Mouse (Mus musculus) MEL-GATA-1-ER (cell line): ENCODE measurements around the gene Sfxn2.
A peak's percentile ranks its signal among the peaks of the same experiment; 100 is the strongest.

Source experiments
- DNase-seq: peaks from one replicate; pipeline ENCODE4 v3.0.0-alpha.2; 2012; ENCODE audit warnings: low read depth; ENCODE audit errors: extremely low read depth

Gene Sfxn2

DNA sequence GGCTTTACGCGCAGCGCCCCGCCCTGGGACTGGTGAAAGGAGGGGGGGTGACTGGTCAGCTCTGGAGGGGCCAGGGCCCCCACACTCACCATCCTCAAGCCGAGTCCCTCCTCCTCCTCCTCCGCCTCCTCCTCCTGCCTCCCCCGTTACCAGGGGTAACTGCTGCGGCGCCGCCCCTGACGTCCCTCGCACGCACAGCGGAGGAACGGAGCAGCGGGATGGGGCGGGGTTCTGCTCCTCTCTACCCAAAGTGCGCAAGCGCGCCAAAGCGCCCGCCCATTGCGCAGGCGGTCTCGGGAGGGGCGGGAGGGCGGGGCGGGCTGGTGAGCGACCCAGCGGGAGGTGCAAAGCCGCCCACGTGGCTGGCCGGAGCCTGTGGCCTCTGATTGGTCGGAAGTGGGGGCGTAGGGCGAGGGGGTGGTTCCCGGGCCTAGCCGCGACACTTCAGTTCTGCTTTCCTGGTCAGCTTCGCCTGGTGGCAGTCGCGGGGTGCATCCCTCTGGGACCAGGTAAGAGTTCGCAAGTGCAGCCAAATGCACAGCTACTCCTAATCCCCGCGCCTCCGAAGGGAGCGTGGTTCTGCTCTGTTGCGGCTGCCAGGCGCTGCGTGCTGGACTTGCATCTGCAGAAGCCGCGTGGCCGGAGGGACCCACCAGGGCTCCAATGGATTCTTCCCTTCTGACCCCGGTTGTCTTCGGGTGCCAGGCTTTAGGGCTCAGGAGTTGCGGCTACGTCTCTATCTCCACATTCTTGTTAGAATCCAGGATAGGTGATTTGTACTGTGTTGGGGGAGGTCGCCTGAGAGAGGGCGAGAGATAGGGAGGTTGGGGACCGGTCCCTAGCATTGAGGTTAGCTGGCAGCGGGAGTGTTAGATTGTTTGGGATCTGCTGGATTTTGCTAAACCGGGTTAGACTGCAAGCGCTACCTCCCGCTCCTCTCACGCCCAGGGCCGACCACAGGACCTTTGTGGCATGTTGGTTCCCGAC is at the start of gene Sfxn2, which contains the start of gene Arl3:
Gene Sfxn2, plus strand, starts transcription at position 415 of the 987 bp plus-strand sequence.
Gene Arl3, minus strand, starts transcription at position 248 of the 987 bp plus-strand sequence.
- peak; percentile 95 for DNase-seq

- DNase-seq = no peak
Measured at GRCm38 (mm10) chr19:46523480-46524151, 49.5 kb upstream of the Sfxn2 start.

DNA sequence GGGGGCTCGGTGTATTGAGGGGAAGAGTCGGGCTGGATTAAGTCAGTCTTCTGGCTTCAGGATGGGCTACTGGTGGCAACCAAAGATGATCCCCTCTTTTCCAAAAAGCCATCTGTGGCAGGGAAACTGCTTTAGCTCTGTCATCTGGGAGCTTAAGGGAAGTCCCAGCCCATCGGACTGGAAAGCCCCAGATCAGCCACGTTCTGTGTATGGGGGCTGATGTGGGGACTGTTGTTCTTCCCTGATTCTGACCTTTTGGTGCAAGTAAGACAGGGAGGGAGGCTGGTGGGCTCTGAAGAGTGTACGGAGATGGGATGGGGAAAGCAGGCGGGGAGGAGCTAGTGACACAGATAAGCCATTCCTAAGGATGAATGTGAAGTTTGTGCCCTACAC is 49.0 kb upstream of the Sfxn2 start:
- no peak for DNase-seq

DNA sequence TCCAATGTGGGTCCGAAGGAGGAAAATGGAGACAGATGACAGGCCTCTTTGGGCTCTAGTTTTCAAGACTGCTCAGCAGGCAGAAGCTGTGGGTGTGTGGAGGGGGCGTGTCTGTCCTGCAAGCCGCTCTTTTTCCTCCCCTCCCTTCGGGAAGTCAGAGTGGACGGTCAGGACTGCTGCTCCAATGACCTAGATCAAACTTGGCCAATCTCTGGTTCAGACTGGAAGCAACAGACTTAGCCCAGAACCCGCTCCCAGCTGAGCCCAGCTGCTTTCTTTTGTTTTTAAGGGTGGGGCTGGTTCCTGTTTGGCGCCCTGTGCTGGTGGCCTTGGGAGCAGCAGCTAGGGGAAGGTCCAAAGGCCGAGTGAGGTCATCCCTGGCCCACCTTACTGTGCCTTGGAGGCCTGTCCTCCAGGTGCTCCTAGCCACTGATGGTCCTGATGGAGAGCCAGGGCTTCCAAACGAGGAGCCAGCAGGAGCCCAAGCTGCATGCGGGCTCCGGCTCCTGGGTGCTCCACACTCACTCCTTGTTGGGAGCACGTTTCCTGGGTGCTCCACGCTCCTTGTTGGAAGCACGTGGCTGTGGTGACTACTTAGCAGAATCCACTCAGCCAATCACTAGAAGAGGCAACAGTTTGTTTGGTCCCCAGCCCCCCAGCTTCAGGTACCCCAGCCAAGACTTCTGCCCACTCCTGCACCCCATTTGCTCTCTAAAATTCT is 48.4 kb upstream of the Sfxn2 start:
- DNase-seq = no peak

DNA sequence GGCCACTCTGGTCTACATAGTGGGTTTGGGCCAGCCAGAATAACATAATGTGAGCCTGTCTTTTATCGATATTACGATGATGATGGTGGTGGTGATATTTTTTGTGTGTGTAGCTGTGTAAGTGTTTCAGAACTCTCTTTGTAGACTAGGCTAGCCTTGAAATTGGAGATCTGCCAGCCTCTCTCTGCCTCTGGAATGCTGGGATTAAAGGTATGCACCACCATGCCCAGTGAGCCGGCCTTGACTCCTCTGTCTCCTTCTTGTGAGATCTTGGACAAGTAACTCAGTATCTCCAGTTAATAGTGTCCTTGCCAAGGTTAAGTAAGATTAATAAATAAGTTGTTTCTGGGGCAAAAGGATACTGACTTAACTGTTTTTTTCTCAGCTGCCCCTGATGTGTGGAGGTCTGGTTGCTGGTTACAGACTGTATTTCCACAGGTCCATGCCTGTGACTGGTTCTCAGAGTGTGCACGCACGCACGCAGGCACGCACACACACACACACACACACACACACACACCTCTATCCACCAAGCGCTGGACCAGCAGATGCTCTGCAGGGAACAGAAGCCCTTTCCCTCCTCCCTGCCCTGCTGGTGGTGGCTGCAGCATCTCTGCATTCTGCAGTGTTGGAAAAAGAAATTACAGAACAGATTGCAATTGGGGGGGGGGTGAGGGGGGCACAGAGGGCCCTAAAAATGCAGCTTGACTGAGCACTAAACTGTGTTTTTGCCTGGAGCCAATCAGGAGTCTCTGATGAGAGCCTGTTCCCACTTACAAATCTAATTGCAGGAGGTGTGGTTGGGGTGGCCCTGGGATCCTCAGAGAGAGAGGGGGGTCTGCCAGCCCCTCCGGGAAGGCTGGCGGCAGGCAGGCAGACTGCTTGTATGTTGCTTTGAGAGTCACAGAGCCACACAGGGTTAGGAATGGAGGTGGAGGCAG is 47.2 kb upstream of the Sfxn2 start:
- DNase-seq = no peak

DNA sequence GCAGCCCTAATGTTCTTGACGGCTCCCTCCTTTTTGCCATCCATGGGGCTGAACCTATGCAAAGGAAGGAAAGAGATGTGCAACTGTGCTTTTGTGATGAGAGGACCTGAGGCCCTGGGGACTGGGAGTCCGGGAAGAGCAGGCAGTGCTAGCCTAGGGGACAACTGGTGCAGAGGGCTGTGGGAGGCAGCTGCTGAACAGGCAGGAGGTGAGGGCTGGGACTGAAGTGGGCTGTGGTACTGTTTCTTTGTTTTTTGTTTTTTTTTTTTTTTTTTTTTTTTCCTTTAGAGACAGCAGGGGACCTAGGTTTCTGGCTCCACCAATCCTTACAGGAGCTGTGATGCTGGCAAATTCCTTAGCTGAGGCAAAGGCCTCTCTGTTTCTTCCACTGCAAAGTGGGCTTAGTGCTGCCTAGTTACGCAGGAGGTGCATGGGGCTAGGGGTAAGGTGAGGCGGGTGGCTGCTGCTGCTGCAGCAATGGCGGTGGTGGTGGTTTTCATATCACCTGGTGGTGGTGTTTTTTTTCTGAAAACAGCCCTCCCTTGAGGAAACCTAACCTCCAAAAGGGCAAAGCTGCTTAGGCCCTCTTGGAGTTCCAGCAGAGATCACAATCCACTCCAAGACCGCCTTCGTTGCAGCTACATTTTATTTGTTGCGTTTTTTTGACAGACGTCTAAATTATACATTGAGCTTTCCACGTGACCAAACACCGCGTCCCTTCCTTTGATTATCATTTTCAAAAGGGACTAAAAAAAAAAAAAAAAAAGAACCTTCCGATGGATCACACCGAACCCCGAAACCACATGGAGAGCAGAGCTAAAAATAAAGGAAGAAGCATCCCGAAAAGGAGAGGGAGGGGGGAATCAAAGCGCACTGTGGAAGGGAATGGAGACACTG is 45.3 kb upstream of the Sfxn2 start:
- no peak for DNase-seq

GRCm38 (mm10) chr19:46528529-46529213 is 44.5 kb upstream of the Sfxn2 start:
- no peak for DNase-seq

DNA sequence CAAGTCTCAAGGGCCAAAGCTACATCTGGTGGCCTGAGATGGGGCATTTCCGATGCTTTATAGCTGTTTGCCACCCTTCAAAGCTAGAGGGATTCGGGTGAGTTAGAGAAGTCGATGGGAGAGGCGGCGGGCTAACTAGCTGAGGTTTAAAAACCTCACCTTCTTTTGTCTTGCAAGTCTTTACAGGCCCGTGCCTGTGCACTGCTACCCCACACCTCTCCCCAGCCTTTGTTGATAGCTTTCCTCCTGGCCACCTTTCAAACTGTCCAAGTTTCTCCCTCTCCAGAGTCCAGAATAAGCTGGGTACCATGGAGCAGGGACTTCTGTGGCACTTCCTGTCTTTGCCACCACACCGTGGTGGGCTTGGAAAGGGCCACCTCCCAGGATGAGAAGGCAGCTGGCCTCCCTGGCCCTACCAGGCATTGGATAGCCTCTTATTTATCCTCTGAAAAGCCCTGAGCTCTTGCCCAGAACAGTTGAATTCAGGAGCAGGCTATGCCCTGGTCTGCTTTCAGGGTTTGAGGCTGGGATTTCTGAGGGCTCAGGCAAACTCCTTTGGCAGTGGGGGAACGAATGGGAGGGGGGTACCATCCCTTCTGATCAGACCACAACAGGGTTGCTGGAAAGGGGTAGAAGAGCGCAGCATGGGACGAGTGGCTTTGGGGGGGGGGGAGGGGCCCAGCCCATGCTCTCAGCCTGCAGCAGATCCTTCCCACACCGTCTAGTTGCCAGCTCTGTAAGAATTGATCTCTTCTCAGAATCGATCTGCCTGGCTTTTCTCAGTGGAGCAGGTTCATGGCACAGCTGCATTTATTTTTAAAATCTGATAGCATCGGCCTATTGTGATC is 43.3 kb upstream of the Sfxn2 start:
- no peak for DNase-seq

GRCm38 (mm10) chr19:46530449-46530990 is 42.6 kb upstream of the Sfxn2 start:
- DNase-seq = no peak

GRCm38 (mm10) chr19:46531071-46532030 is 41.8 kb upstream of the Sfxn2 start:
- DNase-seq = peak; percentile 49

GRCm38 (mm10) chr19:46532031-46532688 is 41.0 kb upstream of the Sfxn2 start:
- DNase-seq = peak; percentile 86

GRCm38 (mm10) chr19:46533066-46533465 is 40.1 kb upstream of the Sfxn2 start:
- DNase-seq = no peak

GRCm38 (mm10) chr19:46533525-46533924 is 39.6 kb upstream of the Sfxn2 start:
- DNase-seq = no peak

GRCm38 (mm10) chr19:46534542-46535098 is 38.5 kb upstream of the Sfxn2 start:
- DNase-seq = no peak

- no peak for DNase-seq
Measured at GRCm38 (mm10) chr19:46537357-46537756, 35.8 kb upstream of the Sfxn2 start.

GRCm38 (mm10) chr19:46538213-46538612 is 35.0 kb upstream of the Sfxn2 start:
- no peak for DNase-seq
